Comparison of ENCODE assay signal across 8 mouse cellular contexts in genomic region chrX:162760115-162760942, GRCm38 (mm10). TPM values are rescaled to one million over a fixed set of nuclear protein-coding genes. Genes with fewer than 3 reads are reported as not detected.
DNase-seq lines count a peak whose midpoint lies in the region; ATAC-seq and TF ChIP-seq lines count a peak whose summit lies in the region.

Gene Rbbp7, plus strand, starts transcription at chrX:162760402.

- H3K27me3 ChIP-seq in MEL (ENCODE audit: control insufficient read depth in 1 of 2, insufficient read depth in 2 of 2, low read length in 2 of 2): no peaks in the 10 kb centered on the region
- no peaks in the 10 kb centered on the region for H3K27me3 ChIP-seq in cerebellum, adult 2 months (ENCODE audit: control insufficient read depth, insufficient read depth, low read length)
- no peaks in the 10 kb centered on the region for H3K27me3 ChIP-seq in lung, postnatal 0 days (replicated peaks; ENCODE audit: insufficient read depth, low read length)

- peak; percentile 97 for DNase-seq in MEL (ENCODE audit: low read depth, low spot score)
- DNase-seq in cerebellum, adult 2 months: peak; percentile 90 to 93
- DNase-seq in forelimb bud, embryonic 11.5 days (ENCODE audit: low read depth, low spot score): peak; percentile 89
- peak; percentile 93 for DNase-seq in layer of hippocampus, adult 9-11 months
- DNase-seq in lung, postnatal 0 days (ENCODE audit: low spot score): peak; percentile 95
- DNase-seq in ovary, postnatal 14 days (ENCODE audit: low spot score): peak; percentile 77
- peak; percentile 94 for DNase-seq in thymus, postnatal 14 days

- ATAC-seq in hematopoietic stem cell, adult 5-6 weeks (replicated peaks in 1 of 2; ENCODE audit: insufficient read depth in 1 of 2, low FRiP score in 2 of 2, low TSS enrichment in 1 of 2, low read depth in 1 of 2, poor library complexity in 2 of 2, severe bottlenecking in 2 of 2): peak; percentile 87 to 96
- peak; percentile 96 for ATAC-seq in lung, postnatal 0 days

- no peaks in the 10 kb centered on the region for H3K9me3 ChIP-seq in MEL (replicated peaks; ENCODE audit: insufficient read depth, low read length)
- H3K9me3 ChIP-seq in lung, postnatal 0 days (ENCODE audit: low read length): no peaks in the 10 kb centered on the region

- no peak for TF ChIP-seq CTCF in MEL (IDR thresholded peaks at IDR 0.05 in 2 of 3, conservative IDR thresholded peaks at IDR 0.05 in 1 of 3; ENCODE audit: control insufficient read depth in 1 of 3, insufficient read depth in 1 of 3, low read depth in 2 of 3, low read length in 3 of 3, poor library complexity in 1 of 3, severe bottlenecking in 1 of 3)
- no peak for TF ChIP-seq CTCF in cerebellum, adult 2 months (IDR thresholded peaks at IDR 0.05; ENCODE audit: borderline replicate concordance, insufficient read depth, low read depth, low read length)
- TF ChIP-seq CTCF in lung, postnatal 0 days (IDR thresholded peaks at IDR 0.05): no peak

- TF ChIP-seq EP300 in MEL (IDR thresholded peaks at IDR 0.05; ENCODE audit: low read depth in 1 of 2, low read length in 2 of 2): no peak; a peak in 1 of 4 replicates
- TF ChIP-seq EP300 in lung, postnatal 0 days (IDR thresholded peaks at IDR 0.05): no peak

- TF ChIP-seq POLR2A in MEL (IDR thresholded peaks at IDR 0.05; ENCODE audit: control insufficient read depth in 1 of 2, insufficient read depth in 1 of 2, low read depth in 1 of 2, low read length in 2 of 2, poor library complexity in 1 of 2): peak; percentile 91 to 95
- peak; percentile 67 for TF ChIP-seq POLR2A in cerebellum, adult 2 months (IDR thresholded peaks at IDR 0.05; ENCODE audit: borderline replicate concordance, insufficient read depth, low read length)

- peak within 1 kb of the TSS; percentile 81 to 92 for H3K4me3 ChIP-seq in MEL (ENCODE audit: control insufficient read depth in 1 of 2, insufficient read depth in 1 of 2, low read depth in 2 of 2, low read length in 2 of 2)
- H3K4me3 ChIP-seq in cerebellum, adult 2 months (replicated peaks; ENCODE audit: insufficient read depth, low read depth, low read length): peak within 1 kb of the TSS; percentile 93
- H3K4me3 ChIP-seq in lung, postnatal 0 days (ENCODE audit: low read depth, low read length): peak within 1 kb of the TSS; percentile 61

- peak within 1 kb of the TSS; percentile 64 for H3K4me2 ChIP-seq in lung, postnatal 0 days (replicated peaks; ENCODE audit: low read depth, low read length)

- peak within 1 kb of the TSS; percentile 100 for H3K27ac ChIP-seq in MEL (ENCODE audit: control insufficient read depth, low read depth, low read length)
- peak within 1 kb of the TSS; percentile 80 for H3K27ac ChIP-seq in cerebellum, adult 2 months (ENCODE audit: insufficient read depth, low read length)
- peak within 1 kb of the TSS; percentile 93 for H3K27ac ChIP-seq in lung, postnatal 0 days (ENCODE audit: low read length)

- H3K4me1 ChIP-seq in MEL (ENCODE audit: control insufficient read depth in 1 of 2, insufficient read depth in 2 of 2, low read length in 2 of 2): peaks cover 2 to 6% of the 10 kb centered on the region in 2 experiments
- H3K4me1 ChIP-seq in cerebellum, adult 2 months (ENCODE audit: control insufficient read depth, insufficient read depth, low read length): no peaks in the 10 kb centered on the region
- no peaks in the 10 kb centered on the region for H3K4me1 ChIP-seq in lung, postnatal 0 days (ENCODE audit: insufficient read depth, low read depth, low read length)

- no peak for TF ChIP-seq RAD21 in MEL (IDR thresholded peaks at IDR 0.05; ENCODE audit: low read depth, low read length)

- peak within 1 kb of the TSS; percentile 100 for H3K9ac ChIP-seq in MEL (ENCODE audit: control insufficient read depth, low read depth, low read length, poor library complexity, severe bottlenecking)
- H3K9ac ChIP-seq in lung, postnatal 0 days (replicated peaks; ENCODE audit: low read depth): peak within 1 kb of the TSS; percentile 55

- WGBS in cerebellum, adult 2 months: 9% methylated on average over 47 of the region's 100 CpGs
- 18% methylated on average over 31 of the region's 100 CpGs for WGBS in lung, postnatal 0 days

- peaks cover 41% of the 10 kb centered on the region for H3K79me2 ChIP-seq in MEL (ENCODE audit: control insufficient read depth, insufficient read depth, low read length, poor library complexity)

- H3K36me3 ChIP-seq in MEL (ENCODE audit: control insufficient read depth in 1 of 2, insufficient read depth in 2 of 2, low read length in 2 of 2): peaks cover 22 to 30% of the 10 kb centered on the region in 2 experiments
- H3K36me3 ChIP-seq in lung, postnatal 0 days (ENCODE audit: insufficient read depth, low read length): no peaks in the 10 kb centered on the region

TF ChIP-seq in MEL, 35 proteins besides CTCF, POLR2A, EP300 and RAD21:
- TF ChIP-seq USF2 (IDR thresholded peaks at IDR 0.05; ENCODE audit: borderline replicate concordance in 1 of 2, insufficient read depth in 1 of 2, low read depth in 1 of 2, low read length in 2 of 2) (no peak), UBTF (IDR thresholded peaks at IDR 0.05; ENCODE audit: borderline replicate concordance, insufficient read depth, low read depth, low read length) (no peak), TBP (IDR thresholded peaks at IDR 0.05; ENCODE audit: low read depth, low read length) (peak; percentile 70), GATA1 (IDR thresholded peaks at IDR 0.05; ENCODE audit: low read depth, low read length) (no peak), ELF1 (IDR thresholded peaks at IDR 0.05; ENCODE audit: low read depth, low read length) (peak; percentile 61), KAT2A (conservative IDR thresholded peaks at IDR 0.05; ENCODE audit: low read depth, low read length) (peak; percentile 10; the same call in 1 of the 2 replicates), NRF1 (IDR thresholded peaks at IDR 0.05; ENCODE audit: insufficient read depth, low read depth, low read length, poor library complexity, severe bottlenecking) (peak; percentile 88), SIN3A (IDR thresholded peaks at IDR 0.05; ENCODE audit: low read length) (peak; percentile 29; the same call in 1 of the 2 replicates), NELFE (IDR thresholded peaks at IDR 0.05; ENCODE audit: low read depth, low read length) (peak; percentile 91), TCF12 (IDR thresholded peaks at IDR 0.05; ENCODE audit: low read depth, low read length) (peak; percentile 61), ZMIZ1 (IDR thresholded peaks at IDR 0.05; ENCODE audit: low read depth, low read length) (peak; percentile 95; the same call in 1 of the 2 replicates), POLR2AphosphoS2 (IDR thresholded peaks at IDR 0.05; ENCODE audit: low read length) (peak; percentile 90; the same call in 1 of the 2 replicates), ZKSCAN1 (IDR thresholded peaks at IDR 0.05; ENCODE audit: low read depth, low read length) (no peak), POLR2AphosphoS5 (IDR thresholded peaks at IDR 0.05; ENCODE audit: borderline replicate concordance, low read depth, low read length) (peak; percentile 36; the same call in 1 of the 2 replicates), MXI1 (IDR thresholded peaks at IDR 0.05; ENCODE audit: low read depth, low read length) (peak; percentile 51), MAZ (IDR thresholded peaks at IDR 0.05; ENCODE audit: low read depth, low read length) (peak; percentile 18; the same call in 1 of the 2 replicates)

RNA-seq across cellular contexts. Expression of gene Rbbp7, which starts in this region (rescaled TPM):
- total RNA-seq in MEL (2012; rRNA removed): 377 and 416 TPM in 2 replicates
- 100 to 1,000 TPM; 217 to 558 TPM for polyA plus RNA-seq in MEL (2012; ENCODE audit: insufficient read depth in 1 of 2, insufficient read length in 2 of 2, low read depth in 1 of 2, low replicate concordance in 2 of 2, missing spikeins in 1 of 2)
- 109 and 111 TPM in 2 replicates for polyA plus RNA-seq in cerebellum, adult 2 months (2012; rRNA removed)
- 288 and 363 TPM in 2 replicates for total RNA-seq in hematopoietic stem cell, adult 5-6 weeks (2017)
- polyA plus RNA-seq in lung, postnatal 0 days (2015; fragmentation: Nextera tagmentation; extraction: Ambion mirVana): 193 and 201 TPM in 2 replicates

Comparison
In these comparisons a context has a peak if more than half of its experiments do, and no peak if none do; other contexts are left out.
1. Peak in every context shown above with its lines: DNase-seq, ATAC-seq, H3K4me3 ChIP-seq and H3K27ac ChIP-seq.